Mouse (Mus musculus) liver, embryonic 15.5 days (tissue): ENCODE results near the gene Epha1. TPM values are rescaled to one million over a fixed set of nuclear protein-coding genes. Genes with fewer than 3 reads are reported as not detected.

Experiments
- ATAC-seq: fragments of 200-750 bp; cut with Nextera tagmentation; 2 replicates; pipeline ENCODE4 v1.8.0; 2017; ENCODE audit warnings: moderate number of reproducible peaks, mild to moderate bottlenecking, moderate library complexity; ENCODE audit not compliant: insufficient read depth
- H3K27ac ChIP-seq: fragments of 300-500 bp; sonication (generic); replicated peaks from 2 replicates; pipeline ENCODE4 v1.5.1; 2015; ENCODE audit warnings: mild to moderate bottlenecking, inconsistent platforms
- H3K27me3 ChIP-seq: fragments of 300-500 bp; sonication (generic); 2 replicates; pipeline ENCODE4 v1.6.1; 2015; ENCODE audit warnings: mild to moderate bottlenecking, inconsistent platforms
- H3K36me3 ChIP-seq: fragments of 300-500 bp; sonication (generic); replicated peaks from 2 replicates; pipeline ENCODE4 v1.6.1; 2015; ENCODE audit warnings: moderate library complexity, mild to moderate bottlenecking, inconsistent platforms
- H3K4me1 ChIP-seq: fragments of 300-500 bp; sonication (generic); replicated peaks from 2 replicates; pipeline ENCODE4 v1.6.1; 2015; ENCODE audit warnings: inconsistent platforms
- H3K4me2 ChIP-seq: fragments of 300-500 bp; sonication (generic); 2 replicates; pipeline ENCODE4 v1.6.1; 2015; ENCODE audit warnings: moderate library complexity, mild to moderate bottlenecking, inconsistent platforms
- H3K4me3 ChIP-seq: fragments of 300-500 bp; sonication (generic); replicated peaks from 2 replicates; pipeline ENCODE4 v1.5.1; 2015; ENCODE audit warnings: mild to moderate bottlenecking, inconsistent platforms
- H3K9ac ChIP-seq: fragments of 300-500 bp; sonication (generic); 2 replicates; pipeline ENCODE4 v1.6.1; 2015; ENCODE audit warnings: moderate library complexity, mild to moderate bottlenecking, inconsistent platforms
- H3K9me3 ChIP-seq: fragments of 300-500 bp; sonication (generic); replicated peaks from 2 replicates; pipeline ENCODE4 v1.6.1; 2016; ENCODE audit warnings: inconsistent platforms
- WGBS: fragments of 180-500 bp; shearing (Covaris S2); methylation state at CpG from one replicate; pipeline ENCODE4 v1.1.7; 2015; ENCODE audit warnings: mixed read lengths; ENCODE audit not compliant: insufficient replicate concordance; 5-methylcytosine and 5-hydroxymethylcytosine counted together
- polyA plus RNA-seq: library from polyadenylated mRNA; unstranded; fragments of >200 nt; fragmentation: Nextera tagmentation; extraction: Ambion mirVana; gene quantifications from 2 replicates; pipeline ENCODE4 v1.2.1, GENCODE M21; 2015

Epha1 gene
- polyA plus RNA-seq, 1 experiment from 2014 or later = 6.2 TPM

DNA sequence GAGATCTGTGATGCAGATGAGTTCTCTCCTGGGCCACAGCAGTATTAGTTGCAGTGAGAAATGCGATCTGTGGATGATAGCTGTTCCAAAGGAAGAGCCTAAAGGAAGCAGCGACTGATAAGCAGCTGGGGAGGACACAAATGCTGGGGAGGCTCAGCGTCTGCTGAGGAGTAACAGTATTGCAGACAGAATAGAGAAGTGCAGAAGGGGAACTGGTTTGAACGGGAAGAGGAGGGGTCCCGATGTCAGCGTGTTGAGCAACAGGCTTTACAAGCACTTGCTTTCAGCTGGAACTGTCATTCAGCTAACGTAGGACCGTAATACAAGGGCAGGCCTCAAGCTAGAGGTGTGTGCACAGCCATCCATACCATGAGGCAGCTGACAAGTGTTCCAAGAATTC is 19.9 kb downstream of the Epha1 start:
- peak overlapping the region; percentile 80 for H3K4me2 ChIP-seq
- H3K27ac ChIP-seq = peak overlapping the region; percentile 54
- peaks cover 15% of the 10 kb centered on the region; the same call in 1 of the 2 replicates for H3K27me3 ChIP-seq
- peaks cover 52% of the 10 kb centered on the region for H3K4me1 ChIP-seq
- WGBS = 10% methylated on average over 8 of the region's 8 CpGs
- peak overlapping the region; percentile 66; the same call in 1 of the 2 replicates for H3K4me3 ChIP-seq
- peaks cover 32% of the 10 kb centered on the region for H3K36me3 ChIP-seq
- no peak overlapping the region for H3K9ac ChIP-seq
- H3K9me3 ChIP-seq = no peaks in the 10 kb centered on the region
- no peak for ATAC-seq

DNA sequence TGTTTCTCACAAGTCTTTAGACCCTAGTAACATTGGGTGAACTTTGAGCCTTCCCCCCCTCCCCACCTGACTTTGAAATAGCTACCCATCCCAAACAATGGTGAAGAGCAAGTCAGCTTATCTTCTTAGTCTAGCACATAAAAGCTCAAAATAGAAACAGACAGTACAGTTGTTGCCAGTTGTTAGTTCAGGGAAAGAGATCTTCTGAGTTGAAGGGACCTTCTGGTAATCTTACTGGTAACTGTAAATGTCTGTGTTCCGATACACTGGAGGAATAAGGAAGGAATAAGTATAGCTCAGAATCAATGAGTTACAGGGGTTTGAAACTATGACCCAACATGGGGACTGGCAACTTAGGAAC is 20.6 kb downstream of the Epha1 start:
- WGBS = 21% methylated on average over 1 of the region's 1 CpGs
- Histone ChIP-seq H3K9me3 (no peaks in the 10 kb centered on the region), H3K9ac (no peak overlapping the region), H3K36me3 (peaks cover 25% of the 10 kb centered on the region), H3K27ac (peak overlapping the region; percentile 54), H3K4me1 (peaks cover 52% of the 10 kb centered on the region), H3K27me3 (peaks cover 15% of the 10 kb centered on the region; the same call in 1 of the 2 replicates), H3K4me2 (peak overlapping the region; percentile 80), H3K4me3 (peak overlapping the region; percentile 66)
- no peak for ATAC-seq

DNA sequence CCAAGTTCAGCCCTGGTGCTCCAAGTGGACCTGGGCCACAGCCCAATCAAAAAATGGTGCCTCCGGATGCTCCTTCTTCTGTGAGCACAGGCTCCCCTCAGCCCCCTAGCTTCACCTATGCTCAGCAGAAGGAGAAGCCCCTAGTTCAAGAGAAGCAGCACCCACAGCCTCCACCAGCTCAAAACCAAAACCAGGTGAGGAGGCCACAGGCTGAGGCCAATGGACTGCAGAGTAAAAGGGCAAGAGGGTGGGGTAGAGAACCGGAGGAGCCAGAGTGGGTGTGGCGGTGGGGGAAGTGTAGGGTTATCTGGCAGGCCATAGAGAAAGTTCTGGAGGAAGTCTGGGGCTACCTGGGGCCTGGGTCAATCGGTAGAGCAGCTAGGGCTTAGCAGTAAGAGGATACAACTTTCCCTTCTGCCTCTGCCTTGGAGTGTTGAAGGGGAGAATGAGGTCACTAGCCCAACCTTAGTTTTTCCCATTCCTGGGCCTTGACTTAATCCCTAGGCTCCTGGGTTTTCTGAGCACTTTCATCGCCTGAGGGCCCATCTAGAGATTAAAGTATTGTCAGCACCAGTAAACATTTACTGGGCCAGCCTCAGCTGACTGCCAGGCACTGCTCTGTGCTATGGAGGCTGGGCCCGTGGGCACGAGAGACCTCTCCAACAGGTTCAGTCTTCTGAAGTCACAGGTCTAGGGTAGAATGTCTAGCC is 21.1 kb downstream of the Epha1 start:
- peaks cover 15% of the 10 kb centered on the region; the same call in 1 of the 2 replicates for H3K27me3 ChIP-seq
- peak overlapping the region; percentile 64; the same call in 1 of the 2 replicates for H3K9ac ChIP-seq
- peaks cover 20% of the 10 kb centered on the region; the same call in 1 of the 2 replicates for H3K36me3 ChIP-seq
- ATAC-seq = no peak
- H3K4me1 ChIP-seq = peaks cover 52% of the 10 kb centered on the region
- peak overlapping the region; percentile 80 for H3K4me2 ChIP-seq
- no peaks in the 10 kb centered on the region for H3K9me3 ChIP-seq
- peak overlapping the region; percentile 45 for H3K27ac ChIP-seq
- WGBS = 32% methylated on average over 7 of the region's 7 CpGs
- H3K4me3 ChIP-seq = peak overlapping the region; percentile 66

DNA sequence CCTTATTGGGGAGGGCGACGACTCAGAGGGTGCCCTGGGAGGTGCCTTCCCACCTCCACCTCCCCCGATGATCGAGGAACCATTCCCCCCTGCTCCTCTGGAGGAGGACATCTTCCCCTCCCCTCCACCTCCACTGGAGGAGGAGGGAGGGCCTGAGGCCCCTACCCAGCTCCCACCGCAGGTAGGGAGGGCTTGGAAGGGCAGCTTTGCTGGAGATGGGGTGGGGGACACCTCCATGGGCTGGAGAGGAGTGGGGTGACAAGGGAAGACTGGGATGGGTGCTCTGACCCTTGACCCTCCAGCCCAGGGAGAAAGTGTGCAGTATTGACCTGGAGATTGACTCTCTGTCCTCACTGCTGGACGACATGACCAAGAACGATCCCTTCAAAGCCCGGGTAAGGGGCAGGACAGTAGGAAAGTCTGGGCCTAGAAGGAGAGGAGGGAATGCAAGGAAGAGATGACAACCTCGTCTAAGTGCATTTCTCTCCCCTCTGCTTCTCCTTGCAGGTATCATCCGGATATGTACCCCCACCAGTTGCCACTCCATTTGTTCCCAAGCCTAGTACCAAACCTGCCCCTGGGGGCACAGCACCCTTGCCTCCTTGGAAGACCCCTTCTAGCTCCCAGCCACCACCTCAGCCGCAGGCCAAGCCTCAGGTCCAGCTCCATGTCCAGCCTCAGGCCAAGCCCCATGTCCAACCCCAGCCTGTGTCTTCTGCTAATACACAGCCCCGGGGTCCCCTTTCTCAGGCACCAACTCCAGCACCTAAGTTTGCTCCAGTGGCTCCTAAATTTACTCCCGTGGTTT is 21.9 kb downstream of the Epha1 start:
- Histone ChIP-seq H3K27me3 (peaks cover 15% of the 10 kb centered on the region; the same call in 1 of the 2 replicates), H3K4me3 (peak overlapping the region; percentile 66), H3K27ac (peak overlapping the region; percentile 30), H3K36me3 (0 out of 2 replicates have a peak, but pooled peaks cover 13% of the 10 kb centered on the region), H3K9me3 (no peaks in the 10 kb centered on the region), H3K4me1 (peaks cover 52% of the 10 kb centered on the region), H3K4me2 (peak overlapping the region; percentile 80), H3K9ac (peak overlapping the region; percentile 64; the same call in 1 of the 2 replicates)
- ATAC-seq = no peak
- WGBS = 21% methylated on average over 13 of the region's 13 CpGs

DNA sequence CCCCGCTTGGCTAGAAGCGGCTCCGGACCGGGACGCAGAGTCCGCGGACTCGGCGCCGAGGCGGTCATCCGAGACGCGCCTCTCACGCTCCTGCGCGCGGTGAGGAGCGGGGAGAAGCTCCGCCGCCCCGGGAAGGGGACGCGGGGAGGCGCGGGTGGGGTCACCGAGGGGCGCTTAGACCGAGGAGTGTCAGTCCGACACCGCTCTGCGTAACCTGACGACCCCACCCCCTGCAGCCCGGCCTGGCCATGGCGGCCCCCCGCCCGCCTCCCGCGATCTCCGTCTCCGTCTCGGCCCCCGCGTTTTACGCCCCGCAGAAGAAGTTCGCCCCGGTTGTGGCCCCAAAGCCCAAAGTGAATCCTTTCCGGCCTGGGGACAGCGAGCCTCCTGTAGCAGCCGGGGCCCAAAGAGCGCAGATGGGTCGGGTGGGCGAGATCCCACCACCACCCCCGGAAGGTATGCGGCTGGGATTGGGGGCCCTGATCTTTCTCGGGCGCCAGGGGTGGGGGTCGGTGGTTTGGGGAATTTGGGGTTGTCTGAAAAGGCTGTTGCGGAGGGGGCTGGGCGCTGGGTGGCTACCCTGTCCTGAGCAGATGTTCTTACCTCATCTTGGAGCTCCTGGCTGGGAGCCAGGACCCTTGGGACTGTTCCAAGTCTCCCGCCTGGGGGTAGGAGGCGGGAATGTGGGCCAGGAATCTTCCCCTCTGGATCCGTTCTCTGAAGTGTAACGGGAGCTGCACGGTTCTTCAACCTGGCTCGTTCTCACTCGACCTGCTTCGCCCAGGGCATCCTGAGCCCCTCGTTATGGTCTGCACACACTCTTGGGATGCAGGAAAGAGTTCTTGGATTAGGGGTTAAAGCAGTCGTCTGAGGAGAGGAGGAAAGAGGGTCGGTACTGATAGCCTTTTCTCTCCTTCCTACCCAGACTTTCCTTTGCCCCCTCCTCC is 22.8 kb downstream of the Epha1 start:
- peak overlapping the region; percentile 64 for H3K9ac ChIP-seq
- H3K27me3 ChIP-seq = peaks cover 15% of the 10 kb centered on the region; the same call in 1 of the 2 replicates
- peaks cover 52% of the 10 kb centered on the region for H3K4me1 ChIP-seq
- H3K9me3 ChIP-seq = no peaks in the 10 kb centered on the region
- 0 out of 2 replicates have a peak, but pooled peaks cover 5% of the 10 kb centered on the region for H3K36me3 ChIP-seq
- H3K27ac ChIP-seq = peak overlapping the region; percentile 74
- WGBS = under 1% methylated on average over 55 of the region's 72 CpGs
- peak overlapping the region; percentile 80 for H3K4me2 ChIP-seq
- H3K4me3 ChIP-seq = peak overlapping the region; percentile 66
- ATAC-seq = peak; percentile 8; the same call in 1 of the 2 replicates

DNA sequence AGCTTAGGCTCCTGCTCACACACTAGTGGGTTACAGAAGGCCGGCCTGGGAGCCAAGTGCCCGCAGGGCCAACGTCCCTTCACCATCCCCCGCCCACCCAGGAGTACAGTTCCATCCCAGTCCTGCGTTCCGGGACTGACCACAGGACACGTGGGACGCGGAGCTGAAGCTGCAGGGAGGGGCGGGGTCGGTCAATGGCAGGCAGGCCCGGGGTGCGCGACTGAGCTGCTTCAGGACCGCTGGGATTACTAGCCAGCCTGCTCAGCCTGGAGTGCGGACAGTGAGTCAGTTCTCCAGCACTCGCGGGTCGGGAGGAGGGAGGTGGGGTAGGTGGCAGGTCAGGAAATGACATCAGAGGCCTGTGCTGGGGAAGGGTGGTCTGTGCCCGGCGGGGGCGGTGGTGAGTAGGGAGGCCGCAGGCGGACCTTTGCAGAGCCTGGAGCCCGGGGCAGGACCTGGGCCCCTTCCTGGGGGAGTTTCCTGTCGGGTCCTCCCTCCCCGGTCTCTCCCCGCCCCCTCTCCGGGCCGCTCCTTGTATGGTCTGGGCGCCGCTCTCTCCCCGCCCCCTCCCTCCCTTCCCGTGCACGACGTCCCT is 23.5 kb downstream of the Epha1 start, which contains the start of gene Zyx:
Zyx (plus strand) TSS at position 205 of the 595 bp plus-strand sequence.
- peak within 1 kb of the TSS; percentile 66 for H3K4me3 ChIP-seq
- peak within 1 kb of the TSS; percentile 84 for H3K27ac ChIP-seq
- H3K9ac ChIP-seq = peak within 1 kb of the TSS; percentile 64
- under 1% methylated on average over 35 of the region's 36 CpGs for WGBS
- ATAC-seq = peak; percentile 89
- peaks cover 50% of the 10 kb centered on the region for H3K4me1 ChIP-seq
- peaks cover 15% of the 10 kb centered on the region; the same call in 1 of the 2 replicates for H3K27me3 ChIP-seq
- H3K36me3 ChIP-seq = no peaks in the 10 kb centered on the region
- no peaks in the 10 kb centered on the region for H3K9me3 ChIP-seq
- peak within 1 kb of the TSS; percentile 80 for H3K4me2 ChIP-seq

DNA sequence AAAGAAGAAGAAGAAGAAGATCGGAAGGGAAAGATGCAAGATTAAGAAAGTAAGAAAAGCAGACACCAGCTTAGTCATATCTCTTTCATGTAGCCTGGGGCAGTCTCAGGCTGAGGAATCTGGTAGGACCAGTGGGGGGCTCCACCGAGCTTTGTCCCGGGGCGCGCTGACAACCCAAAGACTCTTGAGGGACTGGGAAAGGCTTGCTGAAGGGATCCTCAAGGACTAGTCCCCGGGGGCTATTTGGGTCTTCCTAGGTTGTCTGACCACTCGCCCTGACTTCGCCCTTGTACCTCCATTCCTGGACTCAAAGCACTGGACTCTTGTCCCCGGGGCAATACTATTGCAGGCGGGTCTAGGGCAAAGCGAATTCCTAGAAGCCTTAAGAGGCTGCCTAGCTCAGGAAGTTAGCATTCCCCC is 24.1 kb downstream of the Epha1 start:
- peak; percentile 19; the same call in 1 of the 2 replicates for ATAC-seq
- Histone ChIP-seq H3K9ac (peak overlapping the region; percentile 52), H3K9me3 (no peaks in the 10 kb centered on the region), H3K4me3 (peak overlapping the region; percentile 66), H3K27me3 (peaks cover 15% of the 10 kb centered on the region; the same call in 1 of the 2 replicates), H3K36me3 (no peaks in the 10 kb centered on the region), H3K27ac (peak overlapping the region; percentile 84), H3K4me2 (peak overlapping the region; percentile 80), H3K4me1 (peaks cover 45% of the 10 kb centered on the region)
- under 1% methylated on average over 11 of the region's 11 CpGs for WGBS

DNA sequence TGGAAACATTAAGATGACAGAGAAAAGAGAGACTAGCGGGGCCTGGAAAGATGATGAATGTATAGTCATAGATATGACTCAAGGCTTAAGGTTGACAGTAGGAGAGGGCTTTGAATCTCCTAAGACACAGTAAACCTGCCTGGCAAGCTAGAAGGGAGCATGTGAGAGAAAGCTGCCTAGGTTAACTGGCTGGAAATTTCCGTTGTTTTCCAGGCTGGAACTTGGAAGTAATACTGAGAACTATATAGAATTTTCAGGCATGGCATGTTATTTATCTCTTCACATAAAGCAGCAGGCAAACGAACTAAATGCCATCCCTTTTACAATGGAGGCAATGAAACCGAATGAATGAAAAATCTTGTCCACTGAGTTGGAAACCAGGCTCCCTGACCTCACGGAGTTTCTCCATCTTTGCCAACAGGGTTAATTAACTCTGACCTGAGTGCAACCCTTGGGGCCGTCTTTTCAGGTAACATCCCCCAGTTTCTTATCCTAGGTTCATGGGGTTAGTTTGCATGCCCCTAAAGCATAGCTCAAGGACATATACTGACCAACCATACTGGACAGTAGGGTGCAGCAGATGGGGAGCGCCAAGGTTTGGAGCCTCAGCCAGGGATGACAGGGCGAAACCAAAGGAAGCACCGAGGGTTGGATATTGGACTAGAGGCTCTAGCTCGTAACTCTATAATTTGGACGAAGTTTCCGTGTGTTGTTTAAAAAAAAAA is 24.6 kb downstream of the Epha1 start:
- H3K36me3 ChIP-seq = no peaks in the 10 kb centered on the region
- no peak for ATAC-seq
- H3K4me1 ChIP-seq = peaks cover 40% of the 10 kb centered on the region
- peaks cover 15% of the 10 kb centered on the region; the same call in 1 of the 2 replicates for H3K27me3 ChIP-seq
- H3K9ac ChIP-seq = no peak overlapping the region
- WGBS = 37% methylated on average over 12 of the region's 12 CpGs
- no peak overlapping the region for H3K27ac ChIP-seq
- no peak overlapping the region; the same call in 1 of the 2 replicates for H3K4me3 ChIP-seq
- H3K4me2 ChIP-seq = peak overlapping the region; percentile 80
- no peaks in the 10 kb centered on the region for H3K9me3 ChIP-seq

DNA sequence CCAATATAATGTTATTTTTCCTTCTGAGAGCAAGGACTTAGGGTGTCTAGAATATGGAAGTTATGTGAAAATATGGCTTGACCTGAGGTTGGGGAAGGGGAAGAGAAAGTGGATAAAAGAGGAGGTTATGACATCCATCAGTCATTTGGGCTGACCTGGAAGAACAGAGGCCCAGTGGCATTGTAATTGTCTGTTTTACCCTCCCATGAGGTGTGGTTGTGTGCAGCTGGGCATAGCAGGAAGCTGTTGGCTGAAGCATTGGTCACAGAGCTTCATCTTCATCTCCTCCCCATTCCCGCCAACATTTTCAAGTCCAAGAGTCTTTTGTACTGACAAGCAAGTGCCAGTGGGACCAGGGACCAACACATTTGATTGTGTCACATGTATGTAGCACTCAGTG is 28.8 kb downstream of the Epha1 start:
- Histone ChIP-seq H3K4me1 (peaks cover 9% of the 10 kb centered on the region; the same call in 1 of the 2 replicates), H3K27ac (no peak overlapping the region), H3K4me3 (no peak overlapping the region), H3K4me2 (no peak overlapping the region), H3K9me3 (no peaks in the 10 kb centered on the region), H3K9ac (no peak overlapping the region), H3K36me3 (no peaks in the 10 kb centered on the region), H3K27me3 (0 out of 2 replicates have a peak, but pooled peaks cover under 1% of the 10 kb centered on the region)
- 56% methylated on average over 1 of the region's 1 CpGs for WGBS
- no peak for ATAC-seq
